Mouse (Mus musculus) megakaryocyte, adult 5-6 weeks (primary cell): ENCODE measurements at regions not wholly inside any gene's neighbourhood (a gene's known extent, or its start where the extent isn't known, plus 50 kb on each side); places are given as distances from the start of the nearest gene placed in this dataset.

Source experiments
- ATAC-seq: 2 replicates; pipeline ENCODE4 v1.8.0; 2016; ENCODE audit warnings: mild to moderate bottlenecking, inconsistent platforms; ENCODE audit not compliant: poor library complexity, severe bottlenecking

DNA sequence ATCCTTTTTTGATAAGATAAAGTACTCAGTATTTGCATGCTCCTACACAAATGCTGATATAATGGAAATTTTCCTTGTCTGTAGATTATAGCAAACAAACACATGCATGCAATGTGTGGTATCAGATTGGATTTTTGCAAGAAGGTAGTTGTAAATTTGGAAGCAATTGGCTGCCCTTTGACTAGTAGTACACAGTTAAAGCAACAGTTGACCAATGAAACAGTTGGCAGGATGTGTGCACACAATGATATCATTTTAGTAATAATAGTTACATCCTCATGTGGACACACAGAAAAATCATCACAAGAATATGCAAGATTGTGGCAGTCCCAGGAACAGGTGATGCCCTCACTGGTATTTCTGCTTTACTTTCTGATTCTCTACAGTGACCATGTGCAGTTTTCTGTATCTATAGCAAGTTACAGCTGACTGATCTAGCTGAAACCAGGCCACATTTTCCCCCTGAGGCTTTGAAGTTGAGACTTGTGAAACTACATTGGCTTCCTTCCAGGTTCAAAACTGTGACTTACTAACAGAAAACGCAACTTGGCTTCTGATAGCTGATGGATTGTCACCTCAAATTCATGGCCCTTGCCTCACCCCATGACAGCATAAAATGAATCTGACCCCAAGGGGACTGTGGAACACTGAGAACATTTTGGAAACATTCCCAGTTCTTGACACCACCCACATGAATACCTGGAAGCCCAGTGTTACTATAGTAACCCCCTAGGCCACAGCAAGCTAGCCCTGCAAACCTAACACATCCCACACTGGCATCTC, 136.3 kb upstream of the Gm37988 start:
- ATAC-seq, result no peak

DNA sequence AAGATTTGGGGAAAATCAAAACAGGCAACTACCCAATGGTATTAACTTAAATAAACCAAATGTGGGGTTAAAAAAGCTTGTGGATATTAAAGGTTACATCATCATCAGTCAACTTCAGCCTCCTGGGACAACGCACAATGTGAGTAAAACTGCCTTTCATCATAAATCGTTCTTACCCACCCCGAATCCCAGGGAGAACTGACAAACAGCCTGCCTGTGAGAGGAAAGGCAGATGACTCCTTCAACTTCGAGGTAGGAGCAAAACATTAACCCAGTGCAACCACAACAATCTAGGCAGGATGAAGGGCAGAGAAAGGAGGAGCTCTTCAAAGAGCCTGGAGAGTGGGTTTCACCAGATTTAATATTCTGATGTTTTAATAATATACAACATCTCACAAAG, 135.3 kb upstream of the Gm37988 start:
- ATAC-seq, result no peak

DNA sequence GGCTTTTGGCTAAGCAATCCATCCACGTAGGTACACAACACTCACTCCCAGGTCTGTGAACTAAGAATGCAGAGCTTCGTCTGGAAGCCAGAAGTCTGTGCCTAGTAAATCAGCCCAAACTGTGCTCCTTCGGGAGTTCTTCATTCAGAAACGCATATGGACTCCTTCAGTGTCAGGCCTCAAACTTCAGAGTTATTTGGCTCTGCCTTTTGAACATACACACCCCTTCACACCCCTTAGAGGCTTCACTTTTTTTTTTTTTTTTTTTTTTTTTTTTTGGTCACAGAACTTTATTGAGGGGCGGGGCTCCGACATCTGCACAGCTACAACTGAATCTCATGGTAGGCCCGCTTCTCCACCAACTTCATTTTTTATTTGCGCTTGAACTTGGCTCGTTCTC, 120.1 kb upstream of the Gm37988 start:
- ATAC-seq, result no peak

- ATAC-seq, result no peak
Measured at GRCm38 (mm10) chr1:4689096-4689495, 118.6 kb upstream of the Gm37988 start.

DNA sequence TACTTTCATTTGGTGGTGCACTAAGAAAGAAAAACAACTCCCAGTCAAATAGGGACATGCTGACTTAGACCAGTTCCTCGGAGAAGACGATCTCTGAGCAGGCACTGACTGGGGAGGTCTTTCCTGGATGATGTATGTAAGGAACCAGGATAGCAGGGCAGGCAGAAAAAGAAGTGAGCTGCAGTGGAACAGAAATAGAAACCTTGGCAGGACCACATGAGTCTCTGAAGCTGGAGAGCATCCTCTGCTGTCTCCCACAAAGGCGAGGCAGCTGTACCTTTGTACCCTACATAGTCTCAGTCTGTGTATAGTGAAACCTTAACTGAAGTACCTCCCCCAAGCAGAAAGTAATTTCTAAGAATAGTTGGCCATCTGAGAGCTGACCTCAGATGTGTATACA, 104.4 kb upstream of the Gm37988 start:
- ATAC-seq, result no peak

DNA sequence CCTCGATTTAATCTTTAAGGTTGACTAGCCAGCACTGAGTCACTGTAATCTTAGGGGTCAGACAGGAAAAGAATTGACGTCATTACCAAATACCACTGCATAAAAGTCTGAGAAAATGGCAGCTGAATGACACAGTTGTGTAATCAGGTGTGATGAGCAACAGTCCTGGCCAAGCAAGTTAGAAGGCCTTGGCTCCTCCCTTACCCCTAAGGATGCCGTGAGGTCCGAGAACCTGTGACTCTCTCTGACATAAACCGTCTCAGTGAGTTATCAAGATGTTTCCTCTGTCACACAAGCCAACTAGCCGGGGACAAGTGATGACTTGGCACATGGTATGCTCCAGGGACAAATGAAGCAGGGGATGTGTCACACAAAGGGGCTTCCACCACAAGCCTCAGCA, 101.5 kb upstream of the Gm37988 start:
- ATAC-seq, result no peak

DNA sequence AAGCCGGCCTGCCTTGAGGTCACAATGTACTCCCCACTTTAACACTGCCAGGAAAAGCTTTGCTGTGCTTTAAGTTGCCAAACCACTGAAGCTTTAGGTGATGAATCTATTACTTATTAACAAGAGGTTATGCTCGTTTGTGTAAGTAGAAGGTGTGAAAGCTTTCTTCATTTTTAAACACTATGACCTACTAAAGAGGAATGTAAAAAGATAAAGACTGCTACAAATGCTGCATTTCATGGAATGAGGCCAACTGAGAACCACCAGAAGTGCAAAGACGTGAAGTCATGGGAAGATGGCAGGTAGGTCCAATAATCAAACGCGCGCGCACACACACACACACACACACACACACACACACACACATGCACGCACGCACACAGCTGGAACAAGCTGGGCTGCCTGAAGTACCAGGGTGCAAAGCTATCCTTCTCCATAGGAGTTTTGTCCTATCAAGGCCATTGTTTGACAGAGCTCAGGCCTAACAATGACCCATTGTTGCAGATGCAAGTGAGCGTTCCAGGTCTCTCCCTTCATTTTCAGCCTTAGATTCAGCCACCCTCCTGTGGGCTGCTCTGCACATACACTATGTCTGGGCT, 85.3 kb upstream of the Gm37988 start:
- no peak for ATAC-seq
